Mouse (Mus musculus): ENCODE results near the gene Usp47.

The Usp47 gene

DNA sequence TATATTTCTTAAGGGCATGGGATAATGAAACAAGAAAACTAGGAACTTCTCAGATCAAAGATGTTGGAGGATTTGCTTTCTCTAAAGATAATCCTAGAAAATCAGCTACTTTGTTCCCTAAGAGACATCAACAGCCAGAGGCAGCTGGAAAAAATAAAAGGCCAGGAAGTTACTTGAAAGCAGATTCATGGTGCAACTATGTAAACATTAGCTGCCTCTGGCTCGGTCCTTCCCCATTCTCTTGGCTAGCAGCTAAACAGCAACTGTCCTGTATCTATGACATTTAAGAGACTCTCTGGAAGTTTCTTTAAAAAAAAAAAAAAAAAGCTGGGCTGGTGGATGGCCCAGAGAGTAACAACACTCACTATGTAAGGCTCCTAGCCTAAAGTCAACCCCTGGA is 131.9 kb downstream of the Usp47 start:
- no peak for DNase-seq (ENCODE audit: low spot score)

DNA sequence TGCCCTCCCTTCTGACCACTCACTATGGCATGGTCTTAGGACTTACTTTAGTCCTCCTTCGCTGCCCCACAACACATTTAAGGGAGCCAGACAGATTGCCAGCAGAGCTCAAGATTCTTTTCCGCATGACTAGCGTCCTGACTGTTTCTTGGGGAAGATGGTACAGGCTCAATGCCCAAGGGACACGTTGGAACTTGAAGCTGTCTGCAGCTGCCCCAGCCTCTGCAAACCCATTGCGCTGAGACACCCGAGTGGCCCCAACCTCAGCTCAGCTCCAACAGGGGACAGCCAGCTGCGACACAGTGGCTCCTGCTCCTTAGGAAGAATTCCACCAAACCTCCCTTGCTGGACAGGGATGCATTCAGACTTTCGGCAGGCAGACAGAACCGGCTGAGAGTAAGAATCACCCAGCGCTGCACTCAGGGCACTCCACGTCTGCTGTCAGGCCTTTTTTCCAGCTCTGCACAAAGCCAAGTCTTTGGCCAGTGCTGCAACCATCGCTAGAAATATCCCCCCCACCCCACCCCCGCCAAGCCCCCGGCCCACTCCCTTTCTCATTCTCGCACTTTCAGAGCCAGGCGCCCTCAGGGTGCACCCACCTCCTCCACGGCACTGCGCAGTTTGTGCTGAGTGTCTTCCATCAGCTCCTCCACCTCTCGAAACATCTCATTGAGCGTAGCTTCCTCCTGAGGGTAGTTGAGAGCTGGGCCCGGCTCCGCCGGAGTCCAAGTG is 134.4 kb downstream of the Usp47 start:
- no peak for DNase-seq (ENCODE audit: low spot score)

DNA sequence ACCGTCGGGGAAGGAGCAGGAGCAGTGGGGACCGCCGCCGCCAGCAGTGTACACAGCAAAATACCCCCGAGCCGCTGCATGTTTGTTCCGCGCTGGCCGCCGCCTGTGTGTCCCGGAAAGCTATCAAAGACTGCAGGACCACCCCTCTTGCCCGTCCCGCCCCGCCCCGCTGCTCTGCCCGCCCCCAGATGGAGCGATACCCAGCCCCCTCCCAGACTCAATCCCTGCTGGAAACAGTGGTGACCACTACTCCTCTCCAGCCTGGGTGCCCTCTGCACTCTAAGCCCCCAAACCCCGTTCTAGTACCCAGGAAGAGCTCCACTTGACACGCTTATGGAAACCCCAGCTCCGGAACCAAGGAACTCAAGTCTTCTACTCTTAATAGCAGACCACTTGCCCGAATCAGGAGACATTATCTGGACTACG is 135.0 kb downstream of the Usp47 start:
- DNase-seq (ENCODE audit: low spot score) = no peak

DNA sequence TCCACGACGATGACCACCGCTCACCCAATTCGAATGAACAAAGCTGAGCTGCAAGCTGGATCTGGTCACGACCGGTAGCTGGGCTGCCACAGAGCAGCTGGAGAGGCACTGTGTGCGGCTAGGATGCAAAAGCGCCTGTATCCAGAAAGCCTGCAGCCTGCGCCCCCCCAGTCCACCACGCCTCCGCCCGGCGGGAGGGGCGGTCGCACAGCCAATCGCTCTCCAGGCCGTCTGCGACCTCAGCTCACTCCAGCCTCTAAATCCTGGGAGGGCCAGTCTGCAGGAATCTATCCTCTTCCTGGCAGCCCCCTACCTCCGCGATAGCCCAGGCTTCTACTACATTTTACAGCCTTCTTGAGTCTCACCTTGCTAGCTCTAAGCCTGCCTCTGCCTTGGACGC is 135.6 kb downstream of the Usp47 start, which contains the start of gene Dkk3:
TSS of gene Dkk3 (minus strand) at position 116 of the 400 bp plus-strand sequence.
- DNase-seq (ENCODE audit: low spot score) = no peak

DNA sequence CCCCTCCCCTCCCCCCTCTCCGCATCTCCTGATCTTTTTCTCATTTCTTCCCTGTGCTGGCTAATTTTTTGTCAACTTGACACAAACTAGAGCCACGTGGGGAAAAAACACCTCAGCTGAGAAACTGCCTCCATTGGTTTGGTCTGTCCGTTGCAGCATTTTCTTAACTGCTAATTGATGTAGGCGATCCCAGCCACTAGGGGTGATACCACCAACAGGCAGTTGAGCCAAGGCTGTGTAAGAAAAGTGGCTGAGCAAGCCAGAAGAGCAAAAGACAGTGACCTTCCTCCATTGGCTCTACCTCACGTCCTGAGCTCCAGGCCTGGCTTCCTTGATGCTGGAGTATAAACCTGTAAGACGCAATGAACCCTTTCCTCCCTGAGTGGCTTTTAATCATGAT is 136.5 kb downstream of the Usp47 start:
- no peak for DNase-seq (ENCODE audit: low spot score)
